Mouse (Mus musculus) kidney, postnatal 14 days (tissue): ENCODE data around the gene Mrpl18.
"Not testable (repeated sequence)": the region's sequence is repeated elsewhere in the genome, so short reads cannot be mapped to it uniquely, and the experiment has no call there.

ENCODE experiments used
- DNase-seq: peaks from one replicate; pipeline ENCODE4 v3.0.0; 2022; ENCODE audit warnings: mixed read lengths

Mrpl18 gene

DNA sequence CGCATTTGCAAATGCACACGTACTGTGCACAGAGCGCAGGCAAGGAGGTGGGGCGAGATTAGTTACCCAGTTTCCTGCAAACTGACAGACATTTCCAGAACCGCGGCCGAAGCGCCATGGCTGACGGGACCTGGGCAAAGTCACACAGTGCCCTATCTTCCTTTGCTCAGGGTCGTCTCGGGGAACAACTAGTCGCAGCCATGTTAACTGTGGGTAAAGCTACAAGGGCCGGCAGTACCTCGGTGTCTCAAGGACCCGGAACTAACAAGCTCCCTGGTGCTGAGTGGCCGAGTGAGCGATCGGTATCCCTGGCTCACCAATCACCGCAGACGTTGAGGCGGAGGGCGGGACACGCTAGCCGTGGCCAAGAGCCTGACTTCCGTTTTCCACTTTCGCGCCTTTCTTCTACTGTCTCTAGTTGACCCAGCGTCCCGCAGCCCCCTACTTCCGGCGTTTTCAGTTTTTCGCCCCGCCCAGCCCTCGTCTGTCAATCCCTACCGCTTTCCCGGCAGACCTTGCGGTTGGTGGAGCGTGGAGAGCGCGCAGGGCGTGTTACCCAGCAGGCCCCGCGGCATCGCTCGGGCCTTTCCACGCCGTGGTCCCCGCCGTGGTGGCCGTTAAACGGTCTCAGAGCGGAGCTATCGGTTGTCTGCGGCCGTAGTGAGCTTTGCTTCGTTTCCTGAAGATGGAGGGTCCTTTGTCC, at the start of gene Mrpl18:
Gene Mrpl18, minus strand, starts transcription at position 465 of the 703 bp plus-strand sequence.
- DNase-seq: peak; percentile 100

DNA sequence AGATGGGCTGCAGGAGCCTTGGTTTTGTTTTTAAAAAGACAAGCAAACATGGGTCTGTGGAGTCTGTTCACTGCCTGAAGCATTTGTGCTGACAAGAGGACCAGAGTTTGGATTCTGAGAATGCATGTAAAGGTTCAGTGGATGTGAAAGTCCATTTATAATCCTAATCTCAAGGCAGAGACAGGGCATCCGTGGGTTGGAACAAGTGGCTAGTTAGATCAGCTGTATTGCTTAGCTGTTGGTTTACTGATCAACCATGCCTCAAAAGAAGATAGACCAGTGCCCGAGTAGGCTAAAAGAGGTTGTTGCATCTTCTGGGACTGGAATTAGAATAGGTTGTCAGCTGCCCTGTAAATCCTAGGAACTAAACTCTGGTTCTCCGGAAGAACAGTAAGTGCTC, 47.3 kb upstream of the Mrpl18 start:
- peak; percentile 29 for DNase-seq

DNA sequence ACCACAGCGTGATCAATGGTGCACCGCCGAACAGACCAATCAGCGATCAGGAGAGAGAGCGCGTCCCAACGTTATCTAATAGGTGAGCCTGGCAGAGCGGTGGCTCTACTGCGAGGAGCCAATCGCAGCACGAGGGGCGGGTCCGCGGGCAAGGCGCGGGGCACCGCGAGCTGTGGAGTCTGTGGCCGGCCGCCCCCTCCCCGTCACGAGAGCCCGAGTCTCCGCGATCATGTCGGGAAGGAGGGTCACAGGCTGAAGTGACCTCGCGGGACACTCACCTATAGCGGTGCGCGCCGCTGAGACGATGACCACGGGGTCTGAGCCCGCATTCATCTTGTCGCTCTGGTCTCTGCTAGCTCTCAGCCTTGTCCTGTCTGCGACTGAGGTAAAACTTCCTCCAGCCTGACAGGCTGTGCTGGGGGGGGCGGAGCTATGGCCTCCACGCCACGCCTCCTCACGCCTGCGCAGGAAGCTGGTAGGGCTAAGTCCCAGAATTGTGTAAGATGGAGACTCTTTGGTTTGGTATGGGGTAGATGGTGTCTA, 44.3 kb upstream of the Mrpl18 start, which contains the start of gene Acat2:
Gene Acat2, minus strand, starts transcription at position 417 of the 543 bp plus-strand sequence.
- peak; percentile 95 for DNase-seq

DNA sequence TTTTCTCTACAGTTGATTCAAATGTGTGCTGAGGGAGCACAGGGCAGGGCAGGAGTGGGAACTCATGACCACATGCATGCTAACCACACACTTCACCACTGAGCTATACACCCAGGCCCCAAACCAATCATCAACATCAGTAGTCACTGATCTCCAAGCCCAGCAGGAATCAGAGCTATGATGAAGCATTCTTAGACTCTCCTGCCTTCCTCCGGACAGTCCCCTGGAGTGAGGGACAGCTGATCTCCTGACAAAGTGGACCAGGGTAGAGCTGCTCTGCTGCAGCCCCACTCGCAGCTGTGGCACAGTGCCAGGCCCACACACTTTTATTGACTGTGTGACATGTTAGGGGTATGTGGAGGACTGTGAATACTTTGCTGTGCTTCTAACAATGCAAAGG, 43.2 kb upstream of the Mrpl18 start:
- DNase-seq: not testable (repeated sequence)

DNA sequence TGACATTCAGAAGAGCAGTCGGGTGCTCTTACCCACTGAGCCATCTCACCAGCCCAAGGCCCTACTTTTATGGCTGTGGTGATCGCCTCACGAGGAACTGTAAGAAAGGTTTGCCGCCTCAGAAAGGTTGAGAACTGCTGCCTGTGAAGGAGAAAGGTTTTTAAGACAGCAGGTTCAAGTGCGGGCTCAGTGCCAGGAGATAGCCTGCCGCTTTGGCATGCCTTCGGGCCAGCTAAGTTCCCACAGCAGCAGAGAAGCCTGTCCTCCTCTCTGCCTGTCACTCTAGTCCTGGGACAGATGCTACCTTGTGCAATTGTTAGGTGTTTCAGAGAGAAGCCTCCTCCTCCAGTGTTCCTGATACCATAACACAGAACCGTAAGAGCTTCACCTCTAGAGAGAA, 40.5 kb upstream of the Mrpl18 start:
- no peak for DNase-seq

DNA sequence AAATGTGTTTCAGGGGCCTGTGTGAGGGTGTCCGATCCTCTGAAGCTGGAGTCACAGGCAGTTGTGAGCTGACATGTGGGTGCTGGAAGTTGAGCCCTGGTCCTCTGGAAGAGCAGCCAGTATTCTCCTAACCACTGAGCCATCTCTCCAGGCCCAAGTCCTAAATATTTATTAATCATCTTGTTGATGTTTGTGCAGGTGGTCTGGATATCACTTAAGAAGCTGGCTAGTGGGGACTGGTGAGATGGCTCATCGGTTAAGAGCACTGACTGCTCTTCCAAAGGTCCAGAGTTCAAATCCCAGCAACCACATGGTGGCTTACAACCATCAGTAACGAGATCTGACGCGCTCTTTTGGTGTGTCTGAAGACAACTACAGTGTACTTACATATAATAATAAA, 33.5 kb upstream of the Mrpl18 start:
- no peak for DNase-seq

DNA sequence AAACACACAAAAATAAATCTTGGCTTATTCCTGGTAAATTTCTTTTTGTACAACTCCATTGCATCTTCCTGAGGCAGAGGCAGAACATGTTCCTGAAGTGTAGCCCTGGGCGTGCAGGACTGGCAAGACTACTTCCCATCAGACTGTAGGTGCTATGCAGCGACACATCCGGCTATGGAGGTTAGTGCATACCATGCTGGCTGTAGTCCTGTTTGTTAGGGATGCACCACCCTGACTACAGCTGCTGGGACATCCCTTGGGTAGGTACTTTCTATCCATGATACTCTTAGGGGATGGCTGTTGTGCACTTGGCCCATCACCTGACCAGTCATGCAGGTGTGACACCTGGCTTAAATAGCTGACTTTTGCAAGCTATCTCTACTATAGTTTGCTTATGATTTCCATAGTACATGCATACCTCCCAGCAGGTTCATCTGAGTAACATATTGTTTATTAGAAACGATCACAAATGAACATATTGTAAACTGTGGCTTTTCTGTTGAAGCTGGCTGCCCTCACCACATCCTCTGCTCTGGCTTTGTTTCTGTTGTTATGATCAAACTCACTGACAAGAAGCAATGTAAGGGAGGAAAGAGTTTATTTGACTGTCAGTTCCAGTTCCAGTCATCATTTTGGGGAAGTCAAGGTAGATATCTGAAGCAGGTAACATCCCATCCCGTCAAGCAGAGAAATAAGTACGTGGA, 26.5 kb upstream of the Mrpl18 start:
- no peak for DNase-seq

DNA sequence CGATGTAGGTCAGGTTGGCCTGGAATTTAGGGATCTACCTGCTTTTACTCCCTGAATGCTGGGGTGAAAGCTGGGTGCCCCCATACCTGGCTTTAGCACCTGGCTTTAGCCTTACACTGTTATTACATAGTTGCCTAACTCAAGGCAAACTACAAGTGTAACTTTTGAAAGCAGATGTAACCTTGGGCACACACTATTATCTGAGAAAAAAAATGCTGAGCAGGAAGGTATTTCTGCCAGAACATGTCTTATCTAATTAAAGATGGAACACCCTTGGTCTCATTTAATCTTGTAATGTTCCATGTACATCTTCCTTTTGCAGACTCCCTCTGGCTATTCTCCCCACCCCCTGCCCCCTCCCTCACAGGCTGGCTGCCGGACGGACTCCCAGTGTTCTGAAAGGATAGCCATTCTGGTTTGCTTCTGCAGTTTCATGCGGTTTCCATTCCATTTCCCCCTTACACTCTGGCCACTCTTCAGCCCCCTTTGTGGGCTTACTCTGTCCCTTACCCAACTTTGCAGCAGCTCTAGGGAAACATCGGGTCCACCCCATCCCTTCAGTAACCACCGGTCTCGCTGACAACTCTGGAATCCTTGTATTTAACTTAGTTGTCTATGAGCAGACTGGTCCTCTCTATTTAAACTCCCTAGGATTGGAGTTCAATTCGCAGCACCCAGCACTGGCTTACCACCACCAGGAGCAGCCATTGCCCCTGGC, 25.6 kb upstream of the Mrpl18 start:
- no peak for DNase-seq

DNA sequence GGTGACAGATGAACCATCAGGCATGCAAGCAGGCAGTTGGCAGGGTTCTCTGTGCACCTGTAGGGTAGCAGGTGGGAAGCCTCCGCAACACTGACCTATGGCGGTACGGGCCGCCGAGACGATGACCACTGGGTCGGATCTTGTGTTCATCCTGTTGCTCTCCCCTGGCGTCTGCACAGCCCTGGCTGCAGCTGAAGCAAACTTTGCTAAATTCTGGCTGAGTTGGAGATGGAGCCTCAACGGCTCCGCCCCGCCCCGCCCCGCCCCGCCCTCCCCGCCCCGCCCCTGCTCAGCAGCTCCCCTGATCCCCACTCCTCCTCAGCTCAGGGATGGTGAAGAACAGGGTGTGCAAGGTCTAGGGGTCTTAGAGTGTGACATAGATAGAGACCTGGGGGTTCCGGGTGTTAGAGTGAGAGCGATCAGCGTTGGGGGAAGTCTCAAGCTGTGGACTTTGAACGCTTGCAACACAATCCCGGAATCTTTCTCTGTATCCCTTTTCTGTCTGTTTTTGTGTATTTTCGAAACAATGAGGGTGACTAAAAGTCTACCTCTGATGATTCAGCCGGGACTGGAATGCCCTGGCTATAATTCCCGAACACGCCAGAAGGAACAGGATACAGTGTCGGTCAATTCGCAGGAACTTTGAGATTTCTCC, 24.1 kb upstream of the Mrpl18 start, which contains the start of gene Acat3:
Gene Acat3, minus strand, starts transcription at position 450 of the 655 bp plus-strand sequence.
- peak; percentile 40 for DNase-seq

DNA sequence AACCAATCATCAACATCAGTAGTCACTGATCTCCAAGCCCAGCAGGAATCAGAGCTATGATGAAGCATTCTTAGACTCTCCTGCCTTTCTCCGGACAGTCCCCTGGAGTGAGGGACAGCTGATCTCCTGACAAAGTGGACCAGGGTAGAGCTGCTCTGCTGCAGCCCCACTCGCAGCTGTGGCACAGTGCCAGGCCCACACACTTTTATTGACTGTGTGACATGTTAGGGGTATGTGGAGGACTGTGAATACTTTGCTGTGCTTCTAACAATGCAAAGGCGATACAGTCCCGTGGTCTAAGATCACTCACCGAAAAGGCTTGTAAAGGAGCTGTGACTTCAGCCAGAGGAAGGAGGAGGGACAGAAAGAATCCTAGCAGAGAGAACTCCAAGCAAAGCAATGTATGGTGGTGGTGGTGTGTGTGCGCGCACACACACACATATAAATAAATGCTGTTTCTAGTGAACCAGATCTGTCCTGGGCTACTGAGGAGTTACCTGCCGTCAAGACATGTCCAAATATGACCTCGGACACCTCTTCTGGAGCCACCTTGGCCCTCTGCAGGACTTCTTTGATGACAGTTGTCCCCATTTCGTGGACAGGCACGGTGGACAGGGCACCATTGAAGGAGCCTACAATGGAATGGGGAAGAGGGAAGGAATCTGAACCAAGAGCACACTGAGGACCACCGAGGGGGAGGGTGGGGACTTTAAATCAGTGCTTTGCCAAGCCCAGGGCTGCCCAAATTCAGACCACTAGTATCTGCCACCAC, 23.4 kb upstream of the Mrpl18 start:
- not testable (repeated sequence) for DNase-seq

DNA sequence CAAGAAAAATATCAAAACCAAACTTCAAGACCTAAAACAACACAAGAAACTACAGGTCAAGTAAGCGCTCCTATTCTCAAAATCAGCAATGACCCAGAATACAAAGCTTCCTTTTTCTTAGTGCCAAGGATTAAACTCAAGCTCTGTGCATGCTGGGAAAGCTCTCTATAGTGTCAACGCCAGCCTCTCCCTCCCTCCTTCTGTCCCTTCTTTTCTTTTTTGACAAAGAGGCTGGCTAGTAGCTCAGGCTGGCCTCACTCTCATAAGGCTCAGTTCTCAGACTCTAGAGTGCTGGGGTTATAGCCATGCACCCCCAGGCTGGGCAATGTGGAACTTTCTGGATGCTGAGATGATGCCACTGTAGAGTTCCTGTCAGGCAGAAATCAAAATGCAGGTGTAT, 21.9 kb upstream of the Mrpl18 start:
- no peak for DNase-seq

DNA sequence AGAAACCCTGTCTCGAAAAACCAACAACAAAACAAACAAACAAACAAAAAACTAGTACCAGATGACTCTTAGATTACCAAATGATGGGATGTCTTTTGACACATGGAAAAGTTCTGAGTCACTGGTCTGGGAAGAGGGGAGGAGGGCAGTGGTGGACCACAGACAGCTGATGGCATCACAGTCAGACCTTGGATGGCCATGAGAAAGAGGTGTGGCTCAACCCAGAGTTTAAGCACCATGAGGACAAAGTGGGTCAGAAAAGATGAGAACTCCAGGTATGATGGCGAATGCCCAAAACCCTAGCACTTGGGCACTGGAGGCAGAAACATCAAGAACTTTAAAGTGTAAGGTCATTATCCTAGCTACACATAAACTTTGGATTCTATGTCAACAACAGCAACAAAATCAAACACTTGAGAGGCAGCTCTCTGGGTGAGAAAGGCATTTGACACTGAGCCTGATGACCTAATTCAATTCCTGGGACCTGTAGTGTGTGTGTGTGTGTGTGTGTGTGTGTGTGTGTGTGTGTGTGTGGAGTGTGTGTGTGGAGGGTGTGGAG, 21.3 kb upstream of the Mrpl18 start:
- no peak for DNase-seq

DNA sequence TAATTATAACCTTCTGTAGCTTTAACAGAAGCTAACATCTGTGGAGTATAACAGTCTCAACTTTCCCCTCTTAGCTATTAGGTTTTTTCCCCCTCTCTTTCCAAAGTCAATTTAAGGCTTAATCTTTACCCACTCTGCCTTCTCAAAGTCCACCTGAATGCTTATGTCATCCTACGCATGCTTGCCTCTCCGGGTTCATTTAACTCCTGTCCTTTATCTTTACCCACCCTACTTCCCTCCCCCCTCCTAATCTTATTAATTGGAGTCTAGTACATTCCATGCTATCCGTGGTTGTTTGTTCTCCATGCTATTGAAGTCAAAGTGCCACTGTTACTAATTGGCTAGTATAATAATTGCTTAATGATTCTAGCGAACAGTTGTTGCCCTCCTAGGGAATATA, 19.6 kb upstream of the Mrpl18 start:
- DNase-seq: peak; percentile 63

DNA sequence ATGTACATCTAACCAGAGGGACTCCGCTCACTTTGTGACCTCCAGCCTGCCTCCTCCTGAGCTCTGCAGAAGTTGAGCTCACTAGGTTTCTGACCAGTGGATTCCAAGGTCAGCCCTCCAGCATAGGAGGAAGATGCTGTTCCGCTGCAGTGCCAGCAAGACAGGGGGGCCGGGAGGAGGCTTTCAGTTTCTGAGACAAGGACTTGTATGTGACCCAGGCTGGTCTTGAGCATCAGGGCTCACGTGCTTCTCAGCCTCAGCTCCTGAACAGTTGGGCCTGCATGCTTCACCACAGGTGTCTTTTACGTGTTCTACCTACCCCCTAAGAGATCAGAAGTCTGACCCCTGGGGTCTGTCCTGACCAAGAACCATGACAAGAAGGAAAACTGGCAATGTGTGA, 15.4 kb upstream of the Mrpl18 start:
- peak; percentile 16 for DNase-seq

DNA sequence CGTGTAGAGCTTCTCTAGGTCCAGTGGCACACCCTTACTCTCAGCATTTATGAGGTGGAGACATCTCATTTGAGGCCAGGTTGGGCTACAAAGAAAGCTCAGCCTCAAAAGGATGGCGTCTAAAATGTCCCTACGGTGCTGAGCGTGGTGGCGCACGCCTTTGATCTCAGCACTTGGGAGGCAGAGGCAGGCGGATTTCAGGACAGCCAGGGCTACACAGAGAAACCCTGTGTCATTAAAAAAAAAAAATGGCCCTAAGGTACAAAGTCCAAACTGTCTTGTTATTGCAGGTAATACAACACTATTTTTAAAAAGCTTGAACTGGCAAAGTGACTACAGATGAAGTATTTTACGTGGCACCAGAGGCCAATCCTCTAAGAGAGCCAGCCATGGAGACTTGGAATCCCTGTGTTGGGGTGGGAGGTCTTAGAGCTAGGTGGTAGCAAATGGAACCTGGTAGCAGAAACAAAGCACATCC, 9.6 kb upstream of the Mrpl18 start:
- no peak for DNase-seq

DNA sequence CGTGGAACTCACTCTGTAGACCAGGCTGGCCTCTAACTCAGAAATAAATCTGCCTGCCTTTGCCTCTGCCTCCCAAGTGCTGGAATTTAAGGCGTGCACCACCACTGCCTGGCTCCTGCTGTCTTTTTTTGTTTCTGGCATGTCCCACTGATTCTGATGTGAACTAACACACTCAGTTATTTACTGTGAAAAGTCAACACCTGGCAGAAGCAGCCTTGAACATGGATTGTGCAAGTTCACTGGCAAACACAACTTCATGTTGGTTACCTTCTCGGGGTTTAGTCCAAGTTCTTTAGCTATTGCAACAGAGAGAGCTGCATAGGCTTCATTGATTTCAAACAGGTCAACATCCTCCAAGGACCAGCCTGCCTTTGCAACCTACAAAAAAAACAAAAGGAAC, 8.9 kb upstream of the Mrpl18 start:
- DNase-seq: no peak

DNA sequence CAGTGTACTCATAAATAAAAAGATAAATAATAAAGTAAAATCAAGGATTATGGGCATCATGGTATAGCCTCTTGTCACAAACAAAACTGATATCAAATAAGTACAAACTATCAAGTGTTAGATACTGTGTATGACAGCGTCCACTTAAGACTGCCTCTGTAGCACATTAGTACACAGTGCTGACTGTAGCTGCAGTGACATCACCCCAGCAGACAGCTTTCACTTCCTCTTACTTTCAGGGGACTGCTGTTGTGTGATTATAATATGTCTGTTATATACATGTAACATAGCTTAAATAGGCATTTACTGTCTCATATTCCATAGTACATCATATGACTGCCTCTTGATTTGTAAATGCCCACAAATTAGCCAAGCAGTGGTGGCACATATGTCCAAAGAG, 4.9 kb upstream of the Mrpl18 start:
- no peak for DNase-seq

DNA sequence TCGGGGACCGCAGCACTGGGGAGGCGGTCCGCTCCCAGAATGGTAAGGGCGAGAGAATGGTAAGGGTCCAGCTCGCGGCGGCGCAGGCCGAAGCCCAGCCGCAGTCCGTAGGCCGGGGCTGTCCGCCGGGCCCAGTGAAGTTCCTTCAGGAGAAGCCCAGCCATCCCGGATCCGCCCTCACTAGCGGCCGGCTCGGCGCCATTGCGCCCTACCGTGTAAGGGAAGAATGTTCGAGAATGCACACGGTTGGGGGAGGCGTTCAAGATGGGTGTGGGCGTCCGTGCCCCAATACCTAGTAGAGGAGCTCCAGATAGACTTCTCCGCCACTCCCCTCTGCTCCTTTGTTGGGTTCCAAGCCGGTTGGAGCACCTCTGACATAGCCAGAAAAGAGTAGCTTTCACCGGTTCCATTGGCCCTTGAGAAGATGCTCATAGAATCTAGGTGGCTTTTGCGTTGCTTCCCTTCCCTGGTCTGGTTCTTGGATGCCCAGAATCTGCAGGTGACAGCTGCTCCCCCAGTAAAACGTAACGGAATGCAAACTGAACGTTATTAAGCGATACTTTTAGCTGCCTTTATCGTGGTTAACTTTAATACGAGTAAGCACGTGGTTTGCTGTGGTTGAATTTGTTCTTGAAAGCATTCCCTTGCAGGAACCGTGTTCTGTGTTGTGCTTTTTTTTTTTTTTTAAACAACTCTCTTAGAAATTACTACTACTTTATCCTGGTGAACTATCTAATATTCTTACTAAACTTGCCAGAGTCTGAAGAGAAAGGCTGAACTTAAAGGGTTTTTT, 639 bp upstream of the Mrpl18 start:
- DNase-seq: no peak

DNA sequence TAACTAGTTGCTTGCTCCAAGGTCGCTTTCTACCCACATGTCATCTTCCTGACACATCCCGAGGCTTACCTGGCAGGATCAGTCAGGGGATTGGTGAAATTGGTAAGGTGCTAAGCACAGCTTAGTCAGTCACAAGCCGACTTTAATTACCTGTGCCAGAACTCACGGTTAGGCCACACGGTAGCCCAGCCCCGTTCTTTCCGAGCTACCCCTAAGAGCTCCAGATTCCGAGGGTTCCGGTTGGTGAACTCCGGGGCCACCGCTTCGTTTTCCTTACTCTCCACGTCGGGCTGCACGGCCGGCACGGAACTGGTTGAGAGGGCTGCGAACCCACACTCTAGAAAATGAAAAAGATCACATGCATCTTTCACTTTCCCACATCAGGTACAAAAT, 661 bp downstream of the Mrpl18 start, which contains the start of gene Tcp1:
Gene Tcp1, plus strand, starts transcription at position 214 of the 393 bp plus-strand sequence.
- no peak for DNase-seq

DNA sequence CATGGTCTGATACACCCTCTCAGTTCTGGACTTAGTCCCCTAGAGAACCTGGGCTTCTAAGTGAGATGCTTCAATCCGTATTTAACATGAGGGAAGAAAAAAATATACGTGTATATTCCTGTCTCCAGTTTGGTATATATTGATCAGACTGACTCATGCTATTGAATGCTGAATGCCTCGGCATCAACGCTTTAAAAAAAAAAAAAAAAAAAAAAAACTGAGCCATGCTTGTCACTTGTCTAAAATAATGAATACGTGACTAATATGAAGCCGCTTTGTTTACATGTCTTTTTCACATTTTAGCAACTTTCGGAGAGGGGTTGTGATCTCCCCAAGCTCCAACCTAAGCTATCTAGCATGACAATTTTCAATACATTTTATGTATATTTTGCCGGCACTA, 5.8 kb downstream of the Mrpl18 start:
- no peak for DNase-seq
